Mouse (Mus musculus): ENCODE measurements around the gene Olfr432. TPM values are rescaled to one million over a fixed set of nuclear protein-coding genes. Genes with fewer than 3 reads are reported as not detected.
"Not testable (repeated sequence)": the region's sequence is repeated elsewhere in the genome, so short reads cannot be mapped to it uniquely, and the experiment has no call there.

The Olfr432 gene
- total and polyA plus RNA-seq, 3 experiments, result 0.05 TPM; not detected in 2

GRCm38 (mm10) chr1:174040523-174041177 is 8.4 kb upstream of the Olfr432 start, which contains the start of gene Olfr433:
TSS of gene Olfr433 (plus strand) at chr1:174040705.
- H3K4me3 ChIP-seq (ENCODE audit: low read depth, low read length), result no peak within 1 kb of the TSS
- DNase-seq (ENCODE audit: low spot score), result no peak

GRCm38 (mm10) chr1:174042091-174042884 is 6.7 kb upstream of the Olfr432 start:
- not testable (repeated sequence) for ATAC-seq (ENCODE audit: extremely low read depth, insufficient number of reproducible peaks, low FRiP score, poor library complexity, severe bottlenecking); DNase-seq (ENCODE audit: low spot score); H3K36me3 ChIP-seq (replicated peaks)

More at GRCm38 (mm10) chr1:174040523-174041177, 8.4 kb upstream of the Olfr432 start, which contains the start of gene Olfr433:
- Histone ChIP-seq H3K4me1 (ENCODE audit: insufficient read depth, low read depth, low read length) (no peaks in the 10 kb centered on the region), H3K36me3 (replicated peaks) (no peaks in the 10 kb centered on the region), H3K27me3 (ENCODE audit: insufficient read depth, low read length) (no peaks in the 10 kb centered on the region), H3K9me3 (replicated peaks) (peaks cover 9% of the 10 kb centered on the region)
- no peak for TF ChIP-seq POLR2AphosphoS5 (IDR thresholded peaks at IDR 0.05; ENCODE audit: insufficient replicate concordance, low read depth, low read length)
- TF ChIP-seq GATA1 (IDR thresholded peaks at IDR 0.05; ENCODE audit: borderline replicate concordance, low read length), result no peak
- no peak for TF ChIP-seq TAL1 (conservative IDR thresholded peaks at IDR 0.05; ENCODE audit: low read depth, low read length)
- TF ChIP-seq CTCF (IDR thresholded peaks at IDR 0.05; ENCODE audit: low read depth, low read length), result no peak
- no peak for TF ChIP-seq GATA2 (IDR thresholded peaks at IDR 0.05; ENCODE audit: borderline replicate concordance, low read depth, low read length)
- no peak for ATAC-seq (ENCODE audit: extremely low read depth, insufficient number of reproducible peaks, low FRiP score, poor library complexity, severe bottlenecking)

GRCm38 (mm10) chr1:174044431-174044830 is 4.6 kb upstream of the Olfr432 start:
- no peak for ATAC-seq (ENCODE audit: extremely low read depth, insufficient number of reproducible peaks, low FRiP score, poor library complexity, severe bottlenecking)
- DNase-seq (ENCODE audit: low spot score), result no peak
- H3K36me3 ChIP-seq (replicated peaks), result no peaks in the 10 kb centered on the region
- H3K27me3 ChIP-seq (ENCODE audit: insufficient read depth, low read length), result no peaks in the 10 kb centered on the region
- H3K4me3 ChIP-seq (ENCODE audit: low read depth, low read length), result no peak overlapping the region
- no peak for TF ChIP-seq CTCF (IDR thresholded peaks at IDR 0.05; ENCODE audit: low read depth, low read length)
- no peak for TF ChIP-seq GATA1 (IDR thresholded peaks at IDR 0.05; ENCODE audit: borderline replicate concordance, low read length)
- TF ChIP-seq GATA2 (IDR thresholded peaks at IDR 0.05; ENCODE audit: borderline replicate concordance, low read depth, low read length), result no peak
- no peak for TF ChIP-seq POLR2AphosphoS5 (IDR thresholded peaks at IDR 0.05; ENCODE audit: insufficient replicate concordance, low read depth, low read length)
- no peak for TF ChIP-seq TAL1 (conservative IDR thresholded peaks at IDR 0.05; ENCODE audit: low read depth, low read length)
- H3K4me1 ChIP-seq (ENCODE audit: insufficient read depth, low read depth, low read length), result no peaks in the 10 kb centered on the region
- H3K9me3 ChIP-seq (replicated peaks), result peaks cover 9% of the 10 kb centered on the region

More at GRCm38 (mm10) chr1:174042091-174042884, 6.7 kb upstream of the Olfr432 start:
- not testable (repeated sequence) for H3K9me3 ChIP-seq (replicated peaks); H3K4me1 ChIP-seq (ENCODE audit: insufficient read depth, low read depth, low read length); H3K4me3 ChIP-seq (ENCODE audit: low read depth, low read length); H3K27me3 ChIP-seq (ENCODE audit: insufficient read depth, low read length)

GRCm38 (mm10) chr1:174048227-174048626 is 778 bp upstream of the Olfr432 start:
- DNase-seq (ENCODE audit: low spot score); H3K4me1 ChIP-seq (ENCODE audit: insufficient read depth, low read depth, low read length); H3K36me3 ChIP-seq (replicated peaks); H3K27me3 ChIP-seq (ENCODE audit: insufficient read depth, low read length); ATAC-seq (ENCODE audit: extremely low read depth, insufficient number of reproducible peaks, low FRiP score, poor library complexity, severe bottlenecking); H3K4me3 ChIP-seq (ENCODE audit: low read depth, low read length); H3K9me3 ChIP-seq (replicated peaks): not testable (repeated sequence)

- H3K4me1 ChIP-seq (ENCODE audit: insufficient read depth, low read depth, low read length); H3K27me3 ChIP-seq (ENCODE audit: insufficient read depth, low read length); ATAC-seq (ENCODE audit: extremely low read depth, insufficient number of reproducible peaks, low FRiP score, poor library complexity, severe bottlenecking); H3K36me3 ChIP-seq (replicated peaks); DNase-seq (ENCODE audit: low spot score); H3K4me3 ChIP-seq (ENCODE audit: low read depth, low read length); H3K9me3 ChIP-seq (replicated peaks): not testable (repeated sequence)
Measured at GRCm38 (mm10) chr1:174049357-174049756, 352 bp downstream of the Olfr432 start.

GRCm38 (mm10) chr1:174050532-174050931 is 1.5 kb downstream of the Olfr432 start:
- no peaks in the 10 kb centered on the region for H3K36me3 ChIP-seq (replicated peaks)
- H3K4me3 ChIP-seq (ENCODE audit: low read depth, low read length), result no peak overlapping the region
- no peaks in the 10 kb centered on the region for H3K27me3 ChIP-seq (ENCODE audit: insufficient read depth, low read length)
- H3K4me1 ChIP-seq (ENCODE audit: insufficient read depth, low read depth, low read length), result no peaks in the 10 kb centered on the region
- H3K9me3 ChIP-seq (replicated peaks), result peaks cover 6% of the 10 kb centered on the region
- ATAC-seq (ENCODE audit: extremely low read depth, insufficient number of reproducible peaks, low FRiP score, poor library complexity, severe bottlenecking), result no peak
- DNase-seq (ENCODE audit: low spot score), result no peak
- no peak for TF ChIP-seq GATA1 (IDR thresholded peaks at IDR 0.05; ENCODE audit: borderline replicate concordance, low read length)
- no peak for TF ChIP-seq GATA2 (IDR thresholded peaks at IDR 0.05; ENCODE audit: borderline replicate concordance, low read depth, low read length)
- no peak for TF ChIP-seq CTCF (IDR thresholded peaks at IDR 0.05; ENCODE audit: low read depth, low read length)
- no peak for TF ChIP-seq TAL1 (conservative IDR thresholded peaks at IDR 0.05; ENCODE audit: low read depth, low read length)
- TF ChIP-seq POLR2AphosphoS5 (IDR thresholded peaks at IDR 0.05; ENCODE audit: insufficient replicate concordance, low read depth, low read length), result no peak

GRCm38 (mm10) chr1:174051515-174051914 is 2.5 kb downstream of the Olfr432 start:
- DNase-seq (ENCODE audit: low spot score) (no peak), ATAC-seq (ENCODE audit: extremely low read depth, insufficient number of reproducible peaks, low FRiP score, poor library complexity, severe bottlenecking) (no peak)
- Histone ChIP-seq H3K9me3 (replicated peaks) (peaks cover 6% of the 10 kb centered on the region), H3K27me3 (ENCODE audit: insufficient read depth, low read length) (no peaks in the 10 kb centered on the region), H3K4me3 (ENCODE audit: low read depth, low read length) (no peak overlapping the region), H3K36me3 (replicated peaks) (no peaks in the 10 kb centered on the region), H3K4me1 (ENCODE audit: insufficient read depth, low read depth, low read length) (no peaks in the 10 kb centered on the region)
- no peak for TF ChIP-seq GATA2 (IDR thresholded peaks at IDR 0.05; ENCODE audit: borderline replicate concordance, low read depth, low read length)
- no peak for TF ChIP-seq POLR2AphosphoS5 (IDR thresholded peaks at IDR 0.05; ENCODE audit: insufficient replicate concordance, low read depth, low read length)
- TF ChIP-seq TAL1 (conservative IDR thresholded peaks at IDR 0.05; ENCODE audit: low read depth, low read length), result no peak
- TF ChIP-seq CTCF (IDR thresholded peaks at IDR 0.05; ENCODE audit: low read depth, low read length), result no peak
- TF ChIP-seq GATA1 (IDR thresholded peaks at IDR 0.05; ENCODE audit: borderline replicate concordance, low read length), result no peak

All from G1E (cell line).